Mouse (Mus musculus) kidney, embryonic 14.5 days (tissue): ENCODE measurements around the gene Shisa4. TPM values are rescaled to one million over a fixed set of nuclear protein-coding genes. Genes with fewer than 3 reads are reported as not detected.

ENCODE experiments used
- ATAC-seq: fragments of 200-750 bp; cut with Nextera tagmentation; 2 replicates; pipeline ENCODE4 v1.8.0; 2017; ENCODE audit warnings: moderate number of reproducible peaks, mild to moderate bottlenecking, moderate TSS enrichment, moderate library complexity; ENCODE audit not compliant: low FRiP score, low TSS enrichment
- H3K27ac ChIP-seq: fragments of 300-500 bp; sonication (generic); 2 replicates; pipeline ENCODE4 v1.5.1; 2014; ENCODE audit warnings: low read depth, mild to moderate bottlenecking, low read length, moderate library complexity, mixed read lengths
- H3K27me3 ChIP-seq: fragments of 300-500 bp; sonication (generic); 2 replicates; pipeline ENCODE4 v1.6.1; 2014; ENCODE audit warnings: mild to moderate bottlenecking, low read length; ENCODE audit not compliant: control insufficient read depth, insufficient read depth
- H3K36me3 ChIP-seq: fragments of 300-500 bp; sonication (generic); 2 replicates; pipeline ENCODE4 v1.6.1; 2014; ENCODE audit warnings: low read length, mixed read lengths; ENCODE audit not compliant: control insufficient read depth, insufficient read depth
- H3K4me1 ChIP-seq: fragments of 300-500 bp; sonication (generic); 2 replicates; pipeline ENCODE4 v1.6.1; 2014; ENCODE audit warnings: low read length, mixed read lengths; ENCODE audit not compliant: control insufficient read depth, insufficient read depth
- H3K4me2 ChIP-seq: fragments of 300-500 bp; sonication (generic); replicated peaks from 2 replicates; pipeline ENCODE4 v1.6.1; 2014; ENCODE audit warnings: low read depth, mild to moderate bottlenecking, low read length
- H3K4me3 ChIP-seq: fragments of 300-500 bp; sonication (generic); 2 replicates; pipeline ENCODE4 v1.5.1; 2014; ENCODE audit warnings: mild to moderate bottlenecking, low read length
- H3K9ac ChIP-seq: fragments of 300-500 bp; sonication (generic); 2 replicates; pipeline ENCODE4 v1.6.1; 2014; ENCODE audit warnings: low read depth, mild to moderate bottlenecking, low read length, moderate library complexity
- H3K9me3 ChIP-seq: fragments of 300-500 bp; sonication (generic); 2 replicates; pipeline ENCODE4 v1.6.1; 2016; ENCODE audit warnings: low read length; ENCODE audit not compliant: control insufficient read depth
- WGBS: fragments of 180-500 bp; shearing (Covaris S2); extraction: QIAGEN DNeasy Blood & Tissue Kit; methylation state at CpG from one replicate; pipeline ENCODE4 v1.1.7; 2014; 5-methylcytosine and 5-hydroxymethylcytosine counted together
- polyA plus RNA-seq: library from polyadenylated mRNA; unstranded; fragments of >200 nt; fragmentation: Nextera tagmentation; extraction: Ambion mirVana; gene quantifications from 2 replicates; pipeline ENCODE4 v1.2.1, GENCODE M21; 2014

Shisa4 gene
- polyA plus RNA-seq = 33.0 and 39.6 TPM in 2 replicates

DNA sequence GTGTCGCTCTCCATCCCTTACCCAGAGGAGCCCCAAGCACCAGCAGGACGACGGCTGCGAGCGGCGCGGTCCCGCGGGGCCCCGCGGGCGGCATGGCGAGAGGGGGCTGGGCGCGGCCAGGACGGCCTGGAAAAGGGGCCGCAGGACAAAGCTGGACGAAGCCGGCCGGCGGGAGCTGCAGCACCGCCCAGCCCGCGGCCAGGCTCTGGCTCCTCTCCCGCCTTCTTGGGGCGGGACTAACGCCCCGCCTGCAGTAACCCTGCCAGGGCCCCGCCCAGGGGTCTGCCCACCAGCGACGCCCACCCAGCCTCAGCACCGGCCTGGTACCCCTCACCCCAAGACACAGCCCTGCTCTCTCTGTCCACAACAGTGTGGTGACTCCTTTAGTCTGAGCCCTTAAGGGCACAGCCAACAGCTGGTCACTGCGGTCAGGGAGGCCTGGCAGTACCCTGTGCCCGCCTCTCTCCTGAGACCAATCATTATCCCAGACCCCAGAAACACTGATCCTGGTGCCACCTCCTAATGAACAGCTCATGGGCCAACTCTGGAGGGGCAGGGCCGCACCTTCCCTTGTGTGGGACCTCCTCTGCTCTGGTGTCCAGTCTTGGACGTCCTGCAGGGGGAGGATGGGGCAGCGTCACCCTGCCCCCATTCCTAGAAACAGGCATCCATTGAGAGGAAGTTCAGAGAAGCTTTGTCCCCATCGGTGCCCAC lies at the start of gene Shisa4:
TSS of gene Shisa4 (minus strand) at position 370 of the 714 bp plus-strand sequence.
- Histone ChIP-seq H3K9me3 (no peaks in the 10 kb centered on the region), H3K9ac (peak within 1 kb of the TSS; percentile 63), H3K4me1 (peaks cover 6% of the 10 kb centered on the region; the same call in 1 of the 2 replicates), H3K27me3 (no peaks in the 10 kb centered on the region), H3K4me2 (peak within 1 kb of the TSS; percentile 62), H3K27ac (peak within 1 kb of the TSS; percentile 34), H3K4me3 (peak within 1 kb of the TSS; percentile 50), H3K36me3 (no peaks in the 10 kb centered on the region)
- peak; percentile 94 for ATAC-seq
- 3% methylated on average over 21 of the region's 38 CpGs for WGBS

DNA sequence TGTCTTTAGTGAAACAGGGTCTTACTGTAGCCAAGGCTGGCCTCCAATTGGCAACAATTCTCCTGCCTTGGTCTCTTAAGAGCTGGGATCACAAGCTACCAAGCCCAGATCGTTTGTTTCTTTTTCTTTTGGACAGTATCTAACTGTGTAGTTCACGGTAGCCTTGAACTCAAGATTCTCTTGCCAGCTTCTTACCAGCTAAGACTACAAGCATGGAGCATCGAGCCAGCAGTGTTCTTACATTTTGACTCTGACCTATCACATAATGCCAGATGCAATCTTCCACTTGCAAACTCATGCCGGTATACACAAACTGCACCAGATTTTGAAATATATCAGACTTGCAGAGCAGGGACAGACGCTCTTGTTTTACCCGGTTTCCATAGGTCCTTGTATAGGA lies 47.7 kb upstream of the Shisa4 start:
- Histone ChIP-seq H3K9ac (no peak overlapping the region), H3K4me2 (no peak overlapping the region), H3K27ac (no peak overlapping the region), H3K4me1 (peaks cover under 1% of the 10 kb centered on the region), H3K27me3 (no peaks in the 10 kb centered on the region), H3K36me3 (peaks cover 60% of the 10 kb centered on the region), H3K9me3 (no peaks in the 10 kb centered on the region), H3K4me3 (no peak overlapping the region)
- WGBS = 96% methylated on average over 6 of the region's 6 CpGs
- ATAC-seq = no peak

DNA sequence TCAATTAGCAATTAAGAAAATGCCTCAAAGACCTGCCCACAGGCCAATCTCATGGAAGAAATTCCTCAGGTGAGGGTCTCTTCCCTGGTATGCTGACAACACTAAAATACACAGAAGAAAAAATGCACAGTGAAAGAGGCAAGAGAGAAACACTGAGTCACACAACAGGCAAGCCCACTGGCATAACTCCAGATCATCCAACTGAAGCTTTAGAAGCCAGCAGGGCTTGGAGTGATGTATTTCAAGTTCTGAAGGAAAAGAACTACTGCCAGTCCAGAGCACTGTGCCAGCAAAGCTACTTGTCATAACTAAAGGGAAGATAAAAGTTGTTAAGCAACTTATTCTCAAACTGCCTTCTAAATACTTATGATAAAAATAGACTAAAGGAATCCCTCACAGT lies 39.0 kb upstream of the Shisa4 start:
- no peaks in the 10 kb centered on the region for H3K27me3 ChIP-seq
- no peak overlapping the region for H3K9ac ChIP-seq
- no peak overlapping the region for H3K27ac ChIP-seq
- H3K9me3 ChIP-seq = no peaks in the 10 kb centered on the region
- H3K4me3 ChIP-seq = no peak overlapping the region
- no peak overlapping the region for H3K4me2 ChIP-seq
- ATAC-seq = no peak
- no peaks in the 10 kb centered on the region for H3K4me1 ChIP-seq
- peaks cover 93% of the 10 kb centered on the region for H3K36me3 ChIP-seq

DNA sequence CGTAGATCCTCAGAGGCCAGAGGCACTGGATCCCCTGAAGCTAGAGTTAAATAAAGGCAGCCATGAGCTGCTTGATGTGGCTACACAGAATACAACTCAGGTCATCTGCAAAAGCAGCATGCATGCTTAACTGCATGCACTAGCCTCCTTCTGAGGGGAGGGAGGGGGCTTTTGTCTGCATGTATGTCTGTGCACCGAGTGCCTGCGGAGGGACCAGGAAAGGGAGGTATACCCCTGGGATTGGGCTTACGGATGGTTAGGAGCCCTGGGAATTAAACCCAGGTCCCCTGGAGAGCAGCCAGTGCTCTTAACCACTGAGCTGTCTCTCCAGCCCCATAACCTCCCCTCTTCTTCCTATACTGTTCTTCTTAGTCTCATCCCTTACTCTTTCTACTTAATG lies 37.1 kb upstream of the Shisa4 start:
- Histone ChIP-seq H3K36me3 (peaks cover 92% of the 10 kb centered on the region), H3K27me3 (no peaks in the 10 kb centered on the region), H3K9ac (no peak overlapping the region), H3K9me3 (no peaks in the 10 kb centered on the region), H3K27ac (no peak overlapping the region; the same call in 1 of the 2 replicates), H3K4me3 (no peak overlapping the region), H3K4me1 (no peaks in the 10 kb centered on the region), H3K4me2 (no peak overlapping the region)
- ATAC-seq = no peak
- 87% methylated on average over 4 of the region's 4 CpGs for WGBS

DNA sequence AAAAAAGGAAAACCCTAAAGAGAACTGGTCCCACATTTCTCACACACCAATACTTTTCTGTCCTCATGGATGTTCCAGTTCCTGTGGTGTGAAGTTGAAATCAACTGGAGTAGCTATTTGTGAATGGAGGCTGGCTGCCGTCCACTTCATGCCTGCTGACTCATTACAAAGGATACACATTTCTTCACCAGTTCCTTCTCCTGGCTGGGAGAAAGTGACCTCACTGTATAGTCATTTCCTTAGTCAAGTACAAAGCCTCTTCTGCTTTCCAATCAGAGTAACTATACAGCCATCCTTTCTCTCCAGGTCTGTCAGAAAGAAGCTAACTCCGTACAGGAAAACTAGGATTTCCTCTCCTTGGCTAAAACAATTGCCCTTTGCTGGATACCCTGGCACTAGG lies 35.9 kb upstream of the Shisa4 start:
- H3K27me3 ChIP-seq = no peaks in the 10 kb centered on the region
- no peak overlapping the region for H3K9ac ChIP-seq
- WGBS = 76% methylated on average over 2 of the region's 2 CpGs
- no peak for ATAC-seq
- H3K27ac ChIP-seq = no peak overlapping the region
- H3K9me3 ChIP-seq = no peaks in the 10 kb centered on the region
- peaks cover 90% of the 10 kb centered on the region for H3K36me3 ChIP-seq
- no peaks in the 10 kb centered on the region for H3K4me1 ChIP-seq
- H3K4me3 ChIP-seq = no peak overlapping the region
- H3K4me2 ChIP-seq = no peak overlapping the region

DNA sequence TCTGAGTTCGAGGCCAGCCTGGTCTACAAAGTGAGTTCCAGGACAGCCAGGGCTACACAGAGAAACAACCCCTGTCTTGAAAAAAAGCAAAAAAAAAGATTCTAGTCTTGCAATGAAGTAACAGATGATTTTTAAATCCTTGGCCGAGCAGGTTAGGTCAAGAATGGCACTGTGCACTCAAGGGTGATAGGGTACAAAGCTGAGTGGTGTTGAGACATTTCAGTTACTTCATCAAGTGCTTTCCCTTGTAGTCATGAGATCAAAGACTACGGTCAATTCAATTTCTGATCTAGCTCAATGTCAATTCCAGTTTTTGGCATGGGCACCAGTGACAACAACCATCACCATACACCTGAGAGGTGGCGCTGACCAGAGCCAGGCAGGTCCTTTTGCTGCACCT lies 33.9 kb upstream of the Shisa4 start:
- no peaks in the 10 kb centered on the region for H3K4me1 ChIP-seq
- no peak for ATAC-seq
- H3K36me3 ChIP-seq = peaks cover 91% of the 10 kb centered on the region
- no peak overlapping the region for H3K9ac ChIP-seq
- H3K27ac ChIP-seq = no peak overlapping the region
- no peak overlapping the region for H3K4me3 ChIP-seq
- H3K4me2 ChIP-seq = no peak overlapping the region
- no peaks in the 10 kb centered on the region for H3K27me3 ChIP-seq
- H3K9me3 ChIP-seq = no peaks in the 10 kb centered on the region
- 98% methylated on average over 4 of the region's 4 CpGs for WGBS

DNA sequence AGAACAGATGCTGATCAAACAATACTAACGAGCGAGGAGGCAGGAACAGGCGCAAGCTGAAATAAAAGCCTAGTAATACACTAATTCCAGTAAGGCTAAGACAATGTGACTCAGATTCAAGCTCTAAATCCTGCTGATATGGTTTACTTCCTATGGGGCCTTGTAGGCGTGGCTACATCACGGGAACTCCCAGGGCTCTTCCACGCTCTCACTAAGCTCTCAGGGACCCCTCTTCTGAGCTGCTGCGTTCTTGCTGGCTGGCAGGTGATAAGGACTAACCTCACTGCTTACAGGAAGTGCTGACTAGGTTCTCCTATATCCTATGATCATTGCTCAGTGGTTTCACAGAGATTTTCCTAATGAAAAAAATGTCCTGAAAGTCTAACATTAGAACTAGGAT lies 30.3 kb upstream of the Shisa4 start:
- Histone ChIP-seq H3K4me1 (no peaks in the 10 kb centered on the region), H3K9ac (no peak overlapping the region), H3K36me3 (peaks cover 97% of the 10 kb centered on the region), H3K27me3 (no peaks in the 10 kb centered on the region), H3K9me3 (no peaks in the 10 kb centered on the region), H3K27ac (no peak overlapping the region), H3K4me2 (no peak overlapping the region), H3K4me3 (no peak overlapping the region)
- no peak for ATAC-seq
- WGBS = 86% methylated on average over 7 of the region's 7 CpGs

DNA sequence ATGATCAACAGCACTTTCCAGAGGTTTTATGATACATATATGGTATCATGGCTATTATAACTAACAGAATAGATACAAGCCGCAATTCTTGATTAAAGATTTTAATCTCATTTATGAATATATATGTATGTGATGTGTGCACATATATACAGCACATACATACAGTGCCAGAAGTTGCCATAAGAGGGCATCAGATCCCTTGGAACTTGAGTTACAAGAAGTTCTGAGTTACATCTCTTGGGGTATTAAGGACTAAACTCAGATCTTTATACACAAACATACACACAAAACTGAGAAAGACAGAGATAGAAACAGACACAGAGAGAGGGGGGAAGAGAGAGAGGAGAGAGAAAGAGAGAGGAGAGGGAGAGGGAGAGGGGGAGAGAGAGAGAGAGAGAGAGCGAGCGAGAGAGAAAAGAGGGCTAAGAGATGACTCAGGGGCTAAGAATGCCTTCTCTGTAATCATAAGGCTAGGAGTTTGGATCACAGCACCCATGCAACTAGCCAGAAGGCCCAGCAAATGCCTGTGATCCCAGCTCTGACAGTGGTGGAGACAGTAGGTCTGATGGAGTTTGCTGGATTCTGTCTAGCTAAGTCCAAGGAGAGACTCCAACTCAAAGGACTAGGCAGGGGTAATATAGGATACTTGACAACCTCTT lies 26.5 kb upstream of the Shisa4 start:
- H3K27me3 ChIP-seq = no peaks in the 10 kb centered on the region
- H3K9me3 ChIP-seq = no peaks in the 10 kb centered on the region
- no peak for ATAC-seq
- H3K4me3 ChIP-seq = no peak overlapping the region
- 99% methylated on average over 3 of the region's 3 CpGs for WGBS
- H3K36me3 ChIP-seq = peaks cover 91% of the 10 kb centered on the region
- no peaks in the 10 kb centered on the region for H3K4me1 ChIP-seq
- no peak overlapping the region for H3K9ac ChIP-seq
- H3K27ac ChIP-seq = no peak overlapping the region
- H3K4me2 ChIP-seq = no peak overlapping the region

DNA sequence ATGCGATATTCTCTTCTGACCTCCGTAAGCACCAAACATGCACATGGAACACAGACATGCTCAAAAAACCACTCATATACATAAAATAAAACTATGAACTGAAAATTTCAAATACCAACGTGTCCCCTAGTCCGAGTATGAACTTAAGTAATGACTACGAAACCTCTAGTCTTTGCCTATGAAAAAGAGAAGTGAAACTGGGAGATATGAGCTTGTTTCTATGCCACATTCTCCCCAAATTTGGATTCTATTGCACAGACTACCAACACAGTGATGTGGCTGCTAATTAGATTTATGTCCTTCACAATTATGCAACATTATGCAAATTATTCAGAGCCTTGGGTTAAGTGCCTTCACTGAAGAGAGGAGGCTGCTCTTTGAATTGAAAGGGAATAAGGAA lies 24.4 kb upstream of the Shisa4 start:
- Histone ChIP-seq H3K4me1 (no peaks in the 10 kb centered on the region), H3K27ac (no peak overlapping the region), H3K27me3 (no peaks in the 10 kb centered on the region), H3K4me2 (no peak overlapping the region), H3K9me3 (no peaks in the 10 kb centered on the region), H3K4me3 (no peak overlapping the region), H3K36me3 (peaks cover 86% of the 10 kb centered on the region), H3K9ac (no peak overlapping the region)
- WGBS = 95% methylated on average over 5 of the region's 5 CpGs
- no peak for ATAC-seq
